Mouse (Mus musculus) left cerebral cortex, adult 11 months (tissue): ENCODE results near the gene Olfr1037.
"Not testable (repeated sequence)": the region's sequence is repeated elsewhere in the genome, so short reads cannot be mapped to it uniquely, and the experiment has no call there.

Experiments
- DNase-seq: peaks from one replicate; pipeline ENCODE4 v3.0.0; 2022; ENCODE audit warnings: low spot score

Olfr1037 gene

GRCm38 (mm10) chr2:86087285-86087684 lies at the start of gene Olfr1037:
TSS of gene Olfr1037 (minus strand) at chr2:86087385.
- no peak for DNase-seq

- no peak for DNase-seq
These were observed 48.6 kb upstream of the Olfr1037 start, which contains the start of gene Olfr1039 for GRCm38 (mm10) chr2:86135828-86136227. TSS of gene Olfr1039 (minus strand) at chr2:86135928.

GRCm38 (mm10) chr2:86080478-86080877 lies 6.7 kb downstream of the Olfr1037 start:
- not testable (repeated sequence) for DNase-seq

GRCm38 (mm10) chr2:86073692-86074091 lies 13.5 kb downstream of the Olfr1037 start, which contains the start of gene Olfr1036:
TSS of gene Olfr1036 (plus strand) at chr2:86073992.
- not testable (repeated sequence) for DNase-seq

- DNase-seq = no peak
These were observed 17.0 kb downstream of the Olfr1037 start for GRCm38 (mm10) chr2:86070189-86070588.

GRCm38 (mm10) chr2:86063766-86064165 lies 23.4 kb downstream of the Olfr1037 start:
- not testable (repeated sequence) for DNase-seq

- DNase-seq = not testable (repeated sequence)
These were observed 36.4 kb downstream of the Olfr1037 start for GRCm38 (mm10) chr2:86050777-86051176.

GRCm38 (mm10) chr2:86045561-86045960 lies 41.6 kb downstream of the Olfr1037 start, which contains the start of gene Olfr1034:
TSS of gene Olfr1034 (plus strand) at chr2:86045861.
- DNase-seq = no peak
